Mouse (Mus musculus): Measurements from ENCODE around the gene Urb2. TPM values are rescaled to one million over a fixed set of nuclear protein-coding genes. Genes with fewer than 3 reads are reported as not detected.

Gene Urb2
- total and polyA plus RNA-seq, 2 experiments from 2014 or later: 1.8 to 14.8 TPM

DNA sequence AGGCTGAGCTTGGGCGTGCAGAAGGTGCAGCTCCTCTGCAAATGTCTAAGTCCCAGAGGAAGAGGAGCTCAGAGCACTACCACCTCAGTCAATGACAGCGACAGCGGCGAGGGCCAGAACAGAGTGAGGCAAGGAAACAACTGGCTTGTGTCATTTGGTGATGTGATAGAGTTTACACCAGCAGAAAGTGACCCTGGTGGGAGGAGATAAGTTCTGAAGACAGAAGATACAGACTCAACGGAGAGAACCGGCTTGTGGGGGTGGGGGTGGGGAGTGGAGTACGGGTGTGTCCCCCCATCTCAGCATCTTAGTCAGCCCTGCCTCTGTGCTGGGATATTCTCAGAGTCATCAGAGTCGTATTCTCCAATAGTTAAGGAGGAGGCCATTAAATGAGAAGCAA lies 56.1 kb downstream of the Urb2 start:
- no peak for ATAC-seq
- no peak overlapping the region for H3K4me2 ChIP-seq (ENCODE audit: low read depth)
- WGBS: 87% methylated on average over 8 of the region's 8 CpGs
- no peaks in the 10 kb centered on the region for H3K9me3 ChIP-seq (ENCODE audit: low read length)
- no peaks in the 10 kb centered on the region for H3K4me1 ChIP-seq (ENCODE audit: insufficient read depth)
- DNase-seq: no peak
- no peaks in the 10 kb centered on the region for H3K36me3 ChIP-seq (ENCODE audit: insufficient read depth)
- no peak overlapping the region for H3K27ac ChIP-seq (ENCODE audit: low read depth, low read length)
- H3K9ac ChIP-seq: no peak overlapping the region
- no peaks in the 10 kb centered on the region for H3K27me3 ChIP-seq (ENCODE audit: insufficient read depth, low read length)
- no peak overlapping the region for H3K4me3 ChIP-seq (ENCODE audit: low read depth, low read length)
- TF ChIP-seq CTCF (IDR thresholded peaks at IDR 0.05; ENCODE audit: low read depth): no peak

DNA sequence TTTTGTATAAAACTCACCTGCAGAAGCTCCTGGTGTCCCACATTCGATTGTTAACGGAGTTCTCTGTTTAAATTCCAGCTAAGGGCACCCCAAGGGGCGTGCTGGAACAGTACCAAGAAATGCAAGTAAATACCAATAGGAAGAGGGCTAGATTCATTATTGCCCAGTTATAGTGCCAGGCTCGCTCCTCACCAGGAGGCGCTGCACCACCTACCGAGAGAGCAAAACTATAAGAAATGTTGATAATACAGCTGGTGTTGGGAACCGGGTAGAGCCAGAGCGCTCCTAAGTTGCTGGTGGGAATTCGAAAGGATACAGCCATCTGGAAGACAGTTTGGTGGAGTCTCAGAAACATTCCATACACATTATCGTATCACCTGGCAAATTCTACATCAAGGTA lies 56.7 kb downstream of the Urb2 start:
- no peaks in the 10 kb centered on the region for H3K9me3 ChIP-seq (ENCODE audit: low read length)
- H3K36me3 ChIP-seq (ENCODE audit: insufficient read depth): no peaks in the 10 kb centered on the region
- no peak overlapping the region for H3K9ac ChIP-seq
- DNase-seq (no peak), ATAC-seq (no peak)
- H3K4me1 ChIP-seq (ENCODE audit: insufficient read depth): no peaks in the 10 kb centered on the region
- no peak overlapping the region for H3K4me3 ChIP-seq (ENCODE audit: low read depth, low read length)
- peak; percentile 20; the same call in 1 of the 2 replicates for TF ChIP-seq CTCF (IDR thresholded peaks at IDR 0.05; ENCODE audit: low read depth)
- no peak overlapping the region for H3K27ac ChIP-seq (ENCODE audit: low read depth, low read length)
- 75% methylated on average over 10 of the region's 10 CpGs for WGBS
- H3K27me3 ChIP-seq (ENCODE audit: insufficient read depth, low read length): no peaks in the 10 kb centered on the region
- no peak overlapping the region for H3K4me2 ChIP-seq (ENCODE audit: low read depth)

DNA sequence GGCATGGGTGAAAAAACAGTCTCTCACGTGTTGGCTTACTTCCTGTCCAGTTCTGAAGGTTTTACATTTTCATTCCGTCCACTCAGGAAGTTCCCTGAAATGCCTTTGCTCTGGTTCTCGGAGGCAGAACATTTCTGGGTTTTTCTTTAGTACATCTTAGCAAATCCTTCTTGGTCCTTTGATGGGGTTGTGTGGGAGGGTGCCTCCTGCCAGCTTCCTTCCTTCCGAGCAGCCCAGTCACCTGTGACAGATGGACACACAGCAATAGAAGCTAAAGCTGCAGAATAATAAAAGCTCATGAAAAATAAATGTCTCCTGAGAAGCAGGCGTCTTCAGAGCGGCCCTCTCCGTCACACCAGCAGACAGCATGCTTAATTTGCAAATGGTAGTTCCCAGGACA lies 57.7 kb downstream of the Urb2 start:
- H3K4me1 ChIP-seq (ENCODE audit: insufficient read depth): no peaks in the 10 kb centered on the region
- 75% methylated on average over 7 of the region's 7 CpGs for whole genome bisulfite sequencing
- no peak for ATAC-seq

DNA sequence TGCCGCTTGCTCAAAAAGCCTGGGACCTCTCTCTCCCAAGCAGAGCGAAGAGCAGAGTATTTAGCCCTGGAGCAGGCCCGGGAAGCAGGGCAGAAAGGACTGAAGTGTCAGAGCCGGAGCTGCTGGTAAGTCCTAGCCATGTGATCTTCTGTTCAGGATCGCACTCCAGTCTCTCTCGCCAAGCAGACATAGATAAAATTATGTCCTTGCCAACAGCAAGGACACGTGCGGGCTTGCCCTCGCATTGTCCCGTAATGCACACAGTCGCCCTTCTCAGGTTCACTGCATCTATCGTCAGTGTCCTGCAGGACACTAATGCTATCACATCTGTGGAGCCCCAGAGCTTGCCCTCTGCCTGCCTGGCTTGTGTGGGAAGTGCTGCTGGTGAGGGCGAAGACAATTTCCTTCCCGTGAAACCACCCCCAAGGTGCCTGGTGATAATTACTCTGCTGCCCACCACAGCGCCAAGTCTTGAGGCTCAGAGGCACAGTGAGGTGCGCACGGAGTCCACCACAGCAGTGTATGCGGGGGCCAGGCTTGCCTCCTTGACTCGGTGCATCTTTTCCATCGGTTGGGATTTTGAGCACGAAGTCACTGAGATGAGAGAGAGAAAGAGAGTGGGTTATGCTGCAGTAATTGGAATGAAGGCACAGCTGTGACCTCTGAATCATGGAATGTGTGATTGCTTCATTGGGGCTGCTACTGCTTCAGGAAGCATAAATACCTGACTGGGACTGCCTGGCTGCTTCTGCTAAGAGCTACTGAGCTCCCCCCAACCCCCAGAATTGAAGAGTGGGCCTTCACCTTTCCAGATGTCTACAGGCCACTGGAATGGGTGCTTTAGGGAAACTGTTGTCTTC lies 59.4 kb downstream of the Urb2 start:
- no peak for TF ChIP-seq CTCF (IDR thresholded peaks at IDR 0.05; ENCODE audit: low read depth)
- H3K9me3 ChIP-seq (ENCODE audit: low read length): no peaks in the 10 kb centered on the region
- ATAC-seq (no peak), DNase-seq (no peak)
- H3K27me3 ChIP-seq (ENCODE audit: insufficient read depth, low read length): no peaks in the 10 kb centered on the region
- 85% methylated on average over 21 of the region's 21 CpGs for WGBS
- H3K4me2 ChIP-seq (ENCODE audit: low read depth): no peak overlapping the region
- no peaks in the 10 kb centered on the region for H3K36me3 ChIP-seq (ENCODE audit: insufficient read depth)
- no peaks in the 10 kb centered on the region for H3K4me1 ChIP-seq (ENCODE audit: insufficient read depth)
- H3K27ac ChIP-seq (ENCODE audit: low read depth, low read length): no peak overlapping the region
- H3K9ac ChIP-seq: no peak overlapping the region
- H3K4me3 ChIP-seq (ENCODE audit: low read depth, low read length): no peak overlapping the region

More for the DNA sequence above, 57.7 kb downstream of the Urb2 start:
- H3K27ac ChIP-seq (ENCODE audit: low read depth, low read length): no peak overlapping the region
- no peak overlapping the region for H3K4me3 ChIP-seq (ENCODE audit: low read depth, low read length)
- H3K9me3 ChIP-seq (ENCODE audit: low read length): no peaks in the 10 kb centered on the region
- no peak overlapping the region for H3K9ac ChIP-seq
- TF ChIP-seq CTCF (IDR thresholded peaks at IDR 0.05; ENCODE audit: low read depth): no peak
- no peaks in the 10 kb centered on the region for H3K36me3 ChIP-seq (ENCODE audit: insufficient read depth)
- H3K4me2 ChIP-seq (ENCODE audit: low read depth): no peak overlapping the region
- DNase-seq: no peak
- no peaks in the 10 kb centered on the region for H3K27me3 ChIP-seq (ENCODE audit: insufficient read depth, low read length)

DNA sequence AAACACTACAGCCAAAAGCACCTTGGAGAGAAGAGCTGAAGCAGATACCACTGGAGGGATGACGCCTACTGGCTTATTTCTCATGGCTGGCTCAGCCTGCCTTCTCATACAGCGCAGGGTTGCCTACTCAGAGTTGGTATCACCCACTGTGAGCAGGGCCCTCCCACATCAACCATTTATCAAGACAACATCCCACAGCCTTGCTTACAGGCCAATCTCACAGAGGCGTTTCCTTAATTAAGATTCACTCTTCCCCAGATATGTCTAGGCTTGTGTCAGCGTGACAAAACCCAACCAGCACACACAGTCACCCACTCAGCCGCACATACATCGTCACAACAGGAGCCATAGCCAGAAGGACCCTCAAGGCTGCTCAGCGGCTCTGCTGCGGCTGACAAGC lies 61.3 kb downstream of the Urb2 start:
- Histone ChIP-seq H3K9me3 (ENCODE audit: low read length) (no peaks in the 10 kb centered on the region), H3K4me2 (ENCODE audit: low read depth) (no peak overlapping the region), H3K27ac (ENCODE audit: low read depth, low read length) (no peak overlapping the region), H3K4me3 (ENCODE audit: low read depth, low read length) (no peak overlapping the region), H3K9ac (no peak overlapping the region), H3K4me1 (ENCODE audit: insufficient read depth) (no peaks in the 10 kb centered on the region), H3K27me3 (ENCODE audit: insufficient read depth, low read length) (no peaks in the 10 kb centered on the region), H3K36me3 (ENCODE audit: insufficient read depth) (no peaks in the 10 kb centered on the region)
- DNase-seq (no peak), ATAC-seq (no peak)
- WGBS: 93% methylated on average over 8 of the region's 8 CpGs
- TF ChIP-seq CTCF (IDR thresholded peaks at IDR 0.05; ENCODE audit: low read depth): no peak

DNA sequence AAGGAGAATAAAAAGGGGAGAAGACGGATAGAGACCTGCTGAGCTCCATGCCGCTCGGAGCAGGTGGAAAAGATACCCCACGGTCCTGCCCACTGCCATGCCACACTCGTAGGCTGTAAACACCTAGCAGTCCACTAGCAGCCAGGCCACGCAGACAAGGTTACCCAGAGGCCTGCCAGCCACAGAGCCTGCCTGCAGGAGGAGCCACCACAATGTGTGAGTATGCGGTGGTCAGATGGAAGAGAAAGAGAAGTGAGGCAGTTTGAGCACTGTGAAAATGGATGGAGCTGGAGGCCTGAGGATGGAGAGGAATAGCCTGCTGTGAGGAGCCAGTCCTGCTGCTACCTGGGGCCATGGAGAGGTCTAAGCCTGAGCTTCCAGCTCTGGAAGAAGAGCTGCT lies 62.3 kb downstream of the Urb2 start:
- no peak overlapping the region for H3K4me2 ChIP-seq (ENCODE audit: low read depth)
- DNase-seq: no peak
- no peak overlapping the region for H3K27ac ChIP-seq (ENCODE audit: low read depth, low read length)
- no peak for ATAC-seq
- no peaks in the 10 kb centered on the region for H3K9me3 ChIP-seq (ENCODE audit: low read length)
- no peak overlapping the region for H3K4me3 ChIP-seq (ENCODE audit: low read depth, low read length)
- no peaks in the 10 kb centered on the region for H3K36me3 ChIP-seq (ENCODE audit: insufficient read depth)
- H3K9ac ChIP-seq: no peak overlapping the region
- H3K4me1 ChIP-seq (ENCODE audit: insufficient read depth): no peaks in the 10 kb centered on the region
- 82% methylated on average over 7 of the region's 7 CpGs for WGBS
- TF ChIP-seq CTCF (IDR thresholded peaks at IDR 0.05; ENCODE audit: low read depth): no peak
- H3K27me3 ChIP-seq (ENCODE audit: insufficient read depth, low read length): no peaks in the 10 kb centered on the region

DNA sequence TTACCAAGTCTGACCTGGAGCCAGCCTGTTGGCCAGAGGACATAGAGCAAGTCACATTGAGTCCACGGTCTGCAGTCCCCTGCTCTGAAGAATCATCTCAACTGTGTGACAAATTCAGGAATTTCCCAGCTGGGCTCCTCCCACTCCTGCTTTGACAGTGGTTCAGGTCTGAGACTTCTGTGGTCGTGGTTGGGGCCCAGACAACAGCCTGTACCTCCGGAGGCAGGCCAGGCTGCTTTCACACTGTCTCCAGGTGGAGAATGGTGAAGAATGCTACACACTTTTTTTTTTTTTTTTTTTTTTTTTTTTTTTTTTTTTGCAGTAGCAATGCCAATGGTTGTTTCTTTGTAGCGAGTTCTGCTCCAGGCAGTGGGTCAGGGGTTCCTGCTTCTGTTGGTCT lies 64.4 kb downstream of the Urb2 start:
- no peak overlapping the region for H3K27ac ChIP-seq (ENCODE audit: low read depth, low read length)
- H3K9ac ChIP-seq: no peak overlapping the region
- no peaks in the 10 kb centered on the region for H3K4me1 ChIP-seq (ENCODE audit: insufficient read depth)
- no peaks in the 10 kb centered on the region for H3K27me3 ChIP-seq (ENCODE audit: insufficient read depth, low read length)
- DNase-seq: no peak
- TF ChIP-seq CTCF (IDR thresholded peaks at IDR 0.05; ENCODE audit: low read depth): no peak
- no peaks in the 10 kb centered on the region for H3K36me3 ChIP-seq (ENCODE audit: insufficient read depth)
- ATAC-seq: no peak
- no peak overlapping the region for H3K4me2 ChIP-seq (ENCODE audit: low read depth)
- H3K9me3 ChIP-seq (ENCODE audit: low read length): no peaks in the 10 kb centered on the region
- 65% methylated on average over 4 of the region's 4 CpGs for WGBS
- H3K4me3 ChIP-seq (ENCODE audit: low read depth, low read length): no peak overlapping the region

Measured in forebrain, postnatal 0 days (tissue).